Mouse (Mus musculus): ENCODE results near the gene Mettl7a3. TPM values are rescaled to one million over a fixed set of nuclear protein-coding genes. Genes with fewer than 3 reads are reported as not detected.

Mettl7a3 gene
- polyA plus RNA-seq (2012; rRNA removed) = 0.31 and 0.60 TPM in 2 replicates

DNA sequence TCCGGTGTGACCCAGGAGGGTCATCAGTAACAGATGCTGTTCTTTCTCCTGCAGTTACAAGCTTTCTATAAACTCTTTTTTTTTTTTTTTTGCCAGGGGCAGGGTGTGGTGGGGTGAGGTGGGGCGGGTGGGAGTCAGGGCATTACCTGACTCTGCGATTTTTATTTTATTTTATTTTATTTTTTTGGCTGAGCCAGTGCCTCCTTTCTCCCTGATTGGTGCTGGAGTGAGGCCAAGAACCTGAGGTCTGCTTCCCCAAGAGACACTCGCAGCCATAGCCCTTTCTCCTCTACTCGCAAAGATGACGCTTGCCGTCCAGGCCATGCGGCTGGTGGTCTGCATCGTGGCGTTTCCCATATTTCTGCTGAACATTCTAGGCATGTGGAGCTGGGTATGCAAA is at the start of gene Mettl7a3:
Gene Mettl7a3 (plus strand): TSS at position 301 of the 400 bp plus-strand sequence.

DNA sequence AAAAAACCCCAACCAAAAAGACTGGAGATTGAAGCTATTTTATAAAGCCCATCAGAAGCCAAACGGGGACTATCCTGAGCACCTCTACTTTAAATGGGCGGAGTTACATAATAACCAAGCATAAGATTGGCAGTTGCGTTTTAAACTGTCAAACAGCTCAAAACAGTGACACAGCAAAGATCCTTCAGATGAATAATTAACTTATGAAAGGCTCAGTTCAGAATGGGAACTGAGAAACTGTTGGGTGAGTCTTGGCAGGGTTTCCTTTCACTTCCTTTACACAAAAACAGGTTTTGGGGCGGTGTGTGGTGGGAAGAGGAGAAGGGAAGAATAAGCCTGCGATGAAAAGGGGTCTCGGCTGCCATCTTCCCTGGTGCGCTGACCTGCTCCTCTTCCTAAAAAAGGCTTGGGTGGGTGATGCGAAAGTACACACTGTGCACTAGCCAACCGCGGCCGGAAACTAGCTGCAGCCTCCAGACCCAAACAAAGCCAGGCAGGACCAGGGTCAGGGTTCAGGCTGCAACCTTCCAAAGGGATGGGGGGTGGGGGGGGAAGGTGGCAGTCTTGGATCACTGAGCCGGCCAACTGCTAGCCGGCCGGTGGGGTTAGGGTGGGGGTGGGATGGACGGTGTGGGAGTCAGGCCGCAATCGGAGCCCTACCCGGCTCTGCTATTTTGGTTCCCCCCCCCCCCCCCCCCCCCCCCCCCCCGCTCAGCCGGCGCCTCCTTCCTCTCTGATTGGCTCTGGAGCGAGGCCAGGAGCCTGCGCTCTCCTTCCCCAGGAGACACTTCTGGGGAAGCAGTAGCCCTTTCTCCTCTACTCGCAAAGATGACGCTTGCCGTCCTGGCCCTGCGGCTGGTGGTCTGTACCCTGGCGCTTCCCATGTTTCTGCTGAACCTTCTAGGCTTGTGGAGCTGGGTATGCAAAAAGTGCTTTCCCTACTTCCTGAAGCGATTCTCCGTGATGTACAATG is 30.4 kb upstream of the Mettl7a3 start, which contains the start of gene Mettl7a1:
Gene Mettl7a1 (plus strand): TSS at position 122 of the 973 bp plus-strand sequence.

DNA sequence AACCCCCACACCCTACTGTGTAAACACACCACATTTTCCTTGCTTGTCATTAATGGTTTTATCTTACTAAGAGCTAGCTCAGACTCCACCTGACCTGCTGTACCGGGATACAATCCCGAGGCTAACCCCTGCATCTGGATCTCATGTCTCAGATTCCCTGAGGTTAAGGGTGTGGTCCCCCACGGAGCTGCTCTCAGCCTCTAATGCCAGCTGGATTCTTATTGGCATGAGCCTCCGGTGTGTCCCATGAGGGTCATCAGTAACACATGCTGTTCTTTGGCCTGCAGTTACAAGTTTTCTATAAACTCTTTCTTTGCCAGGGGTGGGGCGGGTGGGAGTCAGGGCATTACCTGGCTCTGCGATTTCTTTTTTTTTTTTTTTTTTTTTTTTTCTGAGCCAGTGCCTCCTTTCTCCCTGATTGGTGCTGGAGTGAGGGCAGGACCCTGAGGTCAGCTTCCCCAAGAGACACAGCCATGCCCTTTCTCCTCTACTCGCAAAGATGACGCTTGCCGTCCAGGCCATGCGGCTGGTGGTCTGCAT is 18.1 kb downstream of the Mettl7a3 start, which contains the start of the genes Methig1 and Mettl7a2:
Gene Methig1 (plus strand): TSS at position 439 of the 540 bp plus-strand sequence.
Gene Mettl7a2 (plus strand): TSS at position 490 of the 540 bp plus-strand sequence.

DNA sequence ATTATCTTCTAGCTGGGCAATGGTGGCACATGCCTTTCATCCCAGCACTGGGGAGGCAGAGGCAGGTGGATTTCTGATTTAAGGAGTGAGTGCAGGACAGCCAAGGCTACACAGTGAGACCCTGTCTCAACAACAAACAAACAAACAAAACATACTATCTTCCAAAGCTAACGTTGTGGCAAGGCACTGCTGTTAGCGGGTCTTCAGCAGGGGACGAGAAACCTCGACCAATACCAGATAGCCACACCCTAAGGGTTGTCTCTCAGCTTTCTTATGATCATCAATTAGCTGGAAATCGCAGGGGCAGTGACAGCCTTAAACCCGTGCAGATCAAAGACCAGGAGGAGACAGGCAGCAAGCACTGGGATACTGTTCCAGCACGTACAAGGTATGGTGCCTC is 29.5 kb downstream of the Mettl7a3 start, which contains the start of gene Higd1c:
Gene Higd1c (plus strand): TSS at position 301 of the 400 bp plus-strand sequence.

Other genes with a start within 250 kb of the Mettl7a3 start
- 56.4 and 85.6 TPM in 2 replicates for gene Atf1, start 107.1 kb upstream of the Mettl7a3 start, polyA plus RNA-seq (2012; rRNA removed)
- gene Tmprss12, start 54.1 kb upstream of the Mettl7a3 start, polyA plus RNA-seq (2012; rRNA removed) = not detected in 2 replicates
- 49.9 and 55.4 TPM in 2 replicates for gene Mettl7a1, start 30.8 kb upstream of the Mettl7a3 start, polyA plus RNA-seq (2012; rRNA removed)
- 0.21 TPM in 1 of 2 replicates, not detected in the other for gene Methig1, start 18.2 kb downstream of the Mettl7a3 start, polyA plus RNA-seq (2012; rRNA removed)
- gene Mettl7a2, start 18.3 kb downstream of the Mettl7a3 start, polyA plus RNA-seq (2012; rRNA removed) = 0.62 and 0.83 TPM in 2 replicates
- gene Higd1c, start 29.6 kb downstream of the Mettl7a3 start, polyA plus RNA-seq (2012; rRNA removed) = not detected in 2 replicates
- 0.15 and 0.24 TPM in 2 replicates for gene Gm5475, start 87.2 kb downstream of the Mettl7a3 start, polyA plus RNA-seq (2012; rRNA removed)
- 40.2 and 57.4 TPM in 2 replicates for gene Slc11a2, start 90.1 kb downstream of the Mettl7a3 start, polyA plus RNA-seq (2012; rRNA removed)
- gene Letmd1, start 134.1 kb downstream of the Mettl7a3 start, polyA plus RNA-seq (2012; rRNA removed) = 72.5 and 77.5 TPM in 2 replicates
- gene Csrnp2, start 160.6 kb downstream of the Mettl7a3 start, polyA plus RNA-seq (2012; rRNA removed) = 8.7 and 10.7 TPM in 2 replicates
- gene Tfcp2, start 217.1 kb downstream of the Mettl7a3 start, polyA plus RNA-seq (2012; rRNA removed) = 14.9 and 16.3 TPM in 2 replicates

Data from ovary, adult 2 months (tissue).